Mouse (Mus musculus) retina, adult 2 months (tissue): Measurements from ENCODE around the gene Rexo1.

Experiments used
- DNase-seq: peaks from one replicate; pipeline ENCODE4 v3.0.0-alpha.2; 2012; ENCODE audit warnings: low read depth, low spot score

The Rexo1 gene

GRCm38 (mm10) chr10:80584642-80585552 lies 23.5 kb upstream of the Rexo1 start:
- DNase-seq = no peak

- DNase-seq = no peak
These were observed 22.7 kb upstream of the Rexo1 start for GRCm38 (mm10) chr10:80584045-80584488.

- no peak for DNase-seq
These were observed 21.7 kb upstream of the Rexo1 start for GRCm38 (mm10) chr10:80583047-80583446.

- DNase-seq = peak; percentile 53
These were observed 17.6 kb upstream of the Rexo1 start for GRCm38 (mm10) chr10:80578911-80579310.

- no peak for DNase-seq
These were observed 16.9 kb upstream of the Rexo1 start for GRCm38 (mm10) chr10:80578131-80578750.

GRCm38 (mm10) chr10:80577195-80578130 lies 16.1 kb upstream of the Rexo1 start, which contains the start of gene Klf16:
TSS of gene Klf16 (minus strand) at chr10:80577321.
- peak; percentile 80 for DNase-seq

- DNase-seq = no peak
These were observed 15.2 kb upstream of the Rexo1 start for GRCm38 (mm10) chr10:80576351-80577194.

GRCm38 (mm10) chr10:80575925-80576324 lies 14.6 kb upstream of the Rexo1 start:
- no peak for DNase-seq

- no peak for DNase-seq
These were observed 13.5 kb upstream of the Rexo1 start for GRCm38 (mm10) chr10:80574896-80575295.

- DNase-seq = no peak
These were observed 12.6 kb upstream of the Rexo1 start for GRCm38 (mm10) chr10:80573944-80574343.

GRCm38 (mm10) chr10:80572477-80572876 lies 11.1 kb upstream of the Rexo1 start:
- DNase-seq = no peak

GRCm38 (mm10) chr10:80570871-80571836 lies 9.8 kb upstream of the Rexo1 start:
- DNase-seq = no peak

GRCm38 (mm10) chr10:80570419-80570818 lies 9.1 kb upstream of the Rexo1 start:
- DNase-seq = no peak

GRCm38 (mm10) chr10:80569664-80570066 lies 8.3 kb upstream of the Rexo1 start:
- no peak for DNase-seq

- no peak for DNase-seq
These were observed 7.5 kb upstream of the Rexo1 start for GRCm38 (mm10) chr10:80568876-80569275.

- peak; percentile 57 for DNase-seq
These were observed 5.2 kb upstream of the Rexo1 start for GRCm38 (mm10) chr10:80566375-80567092.

GRCm38 (mm10) chr10:80560621-80561020 lies 739 bp downstream of the Rexo1 start:
- no peak for DNase-seq

GRCm38 (mm10) chr10:80559431-80559830 lies 1.9 kb downstream of the Rexo1 start:
- DNase-seq = no peak
